Mouse (Mus musculus): ENCODE results near the gene Gm45799. TPM values are rescaled to one million over a fixed set of nuclear protein-coding genes. Genes with fewer than 3 reads are reported as not detected.

Gene Gm45799
- polyA plus RNA-seq, 1 experiment from 2014 or later = 34.2 TPM

GRCm38 (mm10) chr7:105641936-105642335 is 1.6 kb downstream of the Gm45799 start:
- peak overlapping the region; percentile 85 for H3K9ac ChIP-seq
- peaks cover 30% of the 10 kb centered on the region for H3K4me1 ChIP-seq (replicated peaks)
- no peaks in the 10 kb centered on the region for H3K27me3 ChIP-seq
- H3K4me3 ChIP-seq (replicated peaks) = peak overlapping the region; percentile 81
- 0 out of 2 replicates have a peak overlapping the region, but pooled peaks have one; percentile 19 for H3K27ac ChIP-seq
- ATAC-seq (ENCODE audit: low read depth) (no peak), DNase-seq (no peak)
- 58% methylated on average over 3 of the region's 3 CpGs for WGBS (ENCODE audit: insufficient replicate concordance)
- peak overlapping the region; percentile 81 for H3K4me2 ChIP-seq
- H3K9me3 ChIP-seq (replicated peaks) = no peaks in the 10 kb centered on the region
- peaks cover 27% of the 10 kb centered on the region for H3K36me3 ChIP-seq

DNA sequence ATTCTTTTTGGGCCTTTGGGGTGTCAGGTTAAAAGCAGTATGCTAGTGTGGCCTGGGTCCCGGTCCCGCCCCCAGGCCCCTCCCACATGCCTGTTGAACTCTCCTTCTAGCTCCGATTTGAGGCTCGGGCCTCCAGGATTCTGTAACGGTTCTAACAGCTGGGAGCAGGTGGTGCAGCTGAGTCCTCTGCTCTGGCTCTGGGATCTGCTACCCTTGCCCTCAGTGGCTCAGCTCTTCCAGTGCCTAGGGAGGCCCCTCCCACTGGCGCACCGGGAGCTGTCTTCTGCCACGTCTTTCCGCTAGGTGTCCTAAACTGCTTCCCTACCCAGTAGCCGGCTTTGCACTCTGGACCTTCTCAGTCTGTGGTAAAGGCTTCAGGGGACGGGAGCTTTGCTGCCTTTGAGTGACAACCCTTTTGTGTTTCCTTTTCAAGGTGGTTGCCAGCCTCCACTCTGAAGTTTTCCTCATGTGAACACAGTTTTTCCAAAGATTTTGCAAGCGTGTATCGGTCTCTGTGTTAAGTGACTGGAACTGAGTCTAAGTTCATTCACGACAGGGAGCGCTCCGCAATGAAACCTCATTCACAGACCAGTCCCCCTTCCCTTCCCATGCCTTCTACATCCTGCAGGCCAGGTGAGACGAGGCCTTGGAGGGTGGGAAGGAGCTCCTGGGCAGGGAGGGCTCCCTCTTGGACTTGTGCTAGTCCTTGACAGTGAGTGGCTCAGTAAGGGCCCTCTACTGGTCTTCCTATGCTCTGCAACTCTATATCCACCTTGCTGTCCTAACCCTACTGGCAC is 10.5 kb downstream of the Gm45799 start, which contains the start of gene Dnhd1:
TSS of gene Dnhd1 (plus strand) at position 189 of the 797 bp plus-strand sequence.
- peak within 1 kb of the TSS; percentile 14; the same call in 1 of the 2 replicates for H3K27ac ChIP-seq
- H3K4me1 ChIP-seq (replicated peaks) = peaks cover 16% of the 10 kb centered on the region
- H3K9ac ChIP-seq = peak within 1 kb of the TSS; percentile 56
- H3K36me3 ChIP-seq = peaks cover 3% of the 10 kb centered on the region; the same call in 1 of the 2 replicates
- H3K4me2 ChIP-seq = peak within 1 kb of the TSS; percentile 74
- H3K9me3 ChIP-seq (replicated peaks) = no peaks in the 10 kb centered on the region
- DNase-seq (peak; percentile 75), ATAC-seq (ENCODE audit: low read depth) (peak; percentile 96)
- peak within 1 kb of the TSS; percentile 54 for H3K4me3 ChIP-seq (replicated peaks)
- 2% methylated on average over 17 of the region's 17 CpGs for WGBS (ENCODE audit: insufficient replicate concordance)
- no peaks in the 10 kb centered on the region for H3K27me3 ChIP-seq

- DNase-seq (no peak), ATAC-seq (ENCODE audit: low read depth) (no peak)
- Histone ChIP-seq H3K4me3 (replicated peaks) (no peak overlapping the region), H3K9ac (no peak overlapping the region), H3K27ac (no peak overlapping the region), H3K4me1 (replicated peaks) (no peaks in the 10 kb centered on the region), H3K9me3 (replicated peaks) (no peaks in the 10 kb centered on the region), H3K27me3 (no peaks in the 10 kb centered on the region), H3K36me3 (no peaks in the 10 kb centered on the region), H3K4me2 (no peak overlapping the region)
- 32% methylated on average over 13 of the region's 13 CpGs for WGBS (ENCODE audit: insufficient replicate concordance)
Measured at GRCm38 (mm10) chr7:105685541-105686197, 45.3 kb downstream of the Gm45799 start.

GRCm38 (mm10) chr7:105690875-105691274 is 50.5 kb downstream of the Gm45799 start:
- ATAC-seq (ENCODE audit: low read depth) = no peak

DNA sequence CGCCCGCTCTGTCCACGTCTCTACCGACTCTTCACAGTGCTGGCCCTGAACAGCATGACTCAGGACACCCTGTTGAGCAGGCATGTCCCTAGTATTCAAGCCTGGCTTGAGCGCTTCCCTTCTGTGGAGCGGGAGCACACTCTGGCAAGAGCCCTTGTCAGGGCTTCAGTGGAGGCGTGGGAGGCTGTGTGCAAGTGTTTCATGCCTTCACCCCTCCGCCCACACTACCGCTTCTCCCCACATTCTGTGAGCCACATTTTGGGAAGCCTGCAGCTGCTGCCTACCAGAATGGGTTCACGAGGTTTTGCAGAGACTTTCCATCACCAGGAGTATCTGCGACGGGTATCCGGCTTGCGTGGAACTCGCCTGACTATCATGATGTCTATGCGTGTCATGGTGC is 62.8 kb downstream of the Gm45799 start:
- 74% methylated on average over 16 of the region's 16 CpGs for WGBS (ENCODE audit: insufficient replicate concordance)
- H3K4me2 ChIP-seq = no peak overlapping the region
- ATAC-seq (ENCODE audit: low read depth) = no peak

More at GRCm38 (mm10) chr7:105690875-105691274, 50.5 kb downstream of the Gm45799 start:
- Histone ChIP-seq H3K4me3 (replicated peaks) (no peak overlapping the region), H3K4me2 (no peak overlapping the region), H3K27me3 (no peaks in the 10 kb centered on the region), H3K27ac (no peak overlapping the region), H3K36me3 (no peaks in the 10 kb centered on the region), H3K9me3 (replicated peaks) (no peaks in the 10 kb centered on the region), H3K9ac (no peak overlapping the region), H3K4me1 (replicated peaks) (no peaks in the 10 kb centered on the region)
- 9% methylated on average over 1 of the region's 1 CpGs for WGBS (ENCODE audit: insufficient replicate concordance)
- DNase-seq = no peak

GRCm38 (mm10) chr7:105703816-105704215 is 63.5 kb downstream of the Gm45799 start:
- Histone ChIP-seq H3K27ac (no peak overlapping the region), H3K36me3 (no peaks in the 10 kb centered on the region), H3K9ac (no peak overlapping the region), H3K4me1 (replicated peaks) (no peaks in the 10 kb centered on the region), H3K9me3 (replicated peaks) (no peaks in the 10 kb centered on the region), H3K4me3 (replicated peaks) (no peak overlapping the region), H3K4me2 (no peak overlapping the region), H3K27me3 (no peaks in the 10 kb centered on the region)
- ATAC-seq (ENCODE audit: low read depth) (no peak), DNase-seq (no peak)
- 67% methylated on average over 4 of the region's 4 CpGs for WGBS (ENCODE audit: insufficient replicate concordance)

More for the DNA sequence above, 62.8 kb downstream of the Gm45799 start:
- no peak for DNase-seq
- no peaks in the 10 kb centered on the region for H3K27me3 ChIP-seq
- H3K36me3 ChIP-seq = no peaks in the 10 kb centered on the region
- no peak overlapping the region for H3K27ac ChIP-seq
- no peaks in the 10 kb centered on the region for H3K4me1 ChIP-seq (replicated peaks)
- H3K9ac ChIP-seq = no peak overlapping the region
- H3K4me3 ChIP-seq (replicated peaks) = no peak overlapping the region
- H3K9me3 ChIP-seq (replicated peaks) = no peaks in the 10 kb centered on the region

DNA sequence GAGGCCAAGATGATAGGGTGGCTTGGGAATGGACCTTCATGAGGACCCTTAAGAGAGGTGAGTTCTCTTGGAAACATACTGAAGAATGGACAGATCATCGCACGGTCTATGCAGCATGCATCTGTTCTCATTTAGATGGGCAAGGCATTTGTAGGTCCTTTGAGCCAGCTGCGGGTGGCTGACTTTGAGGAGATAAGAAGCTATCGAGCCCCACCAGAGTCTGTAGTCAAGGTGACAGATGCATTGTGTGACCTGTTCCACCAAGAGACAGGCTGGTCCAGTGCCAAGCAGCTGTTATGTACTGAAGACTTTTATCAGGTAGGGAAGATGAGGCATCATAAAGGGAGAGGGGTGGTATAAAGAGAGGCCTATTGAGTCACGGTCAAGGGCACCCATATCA is 68.4 kb downstream of the Gm45799 start:
- no peaks in the 10 kb centered on the region for H3K27me3 ChIP-seq
- no peak overlapping the region for H3K4me3 ChIP-seq (replicated peaks)
- peak; percentile 87 for ATAC-seq (ENCODE audit: low read depth)
- H3K36me3 ChIP-seq = no peaks in the 10 kb centered on the region
- H3K4me1 ChIP-seq (replicated peaks) = no peaks in the 10 kb centered on the region
- 62% methylated on average over 5 of the region's 5 CpGs for WGBS (ENCODE audit: insufficient replicate concordance)
- H3K4me2 ChIP-seq = no peak overlapping the region
- no peaks in the 10 kb centered on the region for H3K9me3 ChIP-seq (replicated peaks)
- no peak overlapping the region for H3K27ac ChIP-seq
- no peak overlapping the region for H3K9ac ChIP-seq
- no peak for DNase-seq

- DNase-seq = no peak
- Histone ChIP-seq H3K36me3 (no peaks in the 10 kb centered on the region), H3K9ac (no peak overlapping the region), H3K9me3 (replicated peaks) (no peaks in the 10 kb centered on the region), H3K4me2 (no peak overlapping the region), H3K27ac (no peak overlapping the region), H3K4me1 (replicated peaks) (no peaks in the 10 kb centered on the region), H3K4me3 (replicated peaks) (no peak overlapping the region), H3K27me3 (no peaks in the 10 kb centered on the region)
- no peak for ATAC-seq (ENCODE audit: low read depth)
- WGBS (ENCODE audit: insufficient replicate concordance) = 48% methylated on average over 3 of the region's 3 CpGs
Measured at GRCm38 (mm10) chr7:105715366-105715765, 75.0 kb downstream of the Gm45799 start.

DNA sequence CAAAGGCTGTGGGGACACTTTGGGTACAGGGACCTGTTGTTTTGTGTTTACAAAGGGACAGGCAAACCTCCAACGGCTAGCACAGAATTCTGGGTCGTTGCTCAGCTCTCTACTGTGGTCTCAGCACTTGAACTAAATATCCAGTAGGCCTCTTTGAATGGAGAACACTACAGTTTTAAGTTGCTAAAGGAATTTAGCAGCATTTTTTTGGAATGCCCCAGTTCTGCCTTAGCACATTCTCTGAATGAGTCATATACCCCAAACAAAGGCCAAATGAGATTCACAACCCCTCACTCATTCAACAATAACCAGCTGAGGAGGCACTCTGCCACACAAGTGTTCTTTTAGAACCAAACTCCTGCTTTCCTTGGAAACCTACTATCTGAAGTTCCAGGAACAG is 81.6 kb downstream of the Gm45799 start:
- no peak overlapping the region for H3K4me2 ChIP-seq
- no peaks in the 10 kb centered on the region for H3K4me1 ChIP-seq (replicated peaks)
- H3K36me3 ChIP-seq = no peaks in the 10 kb centered on the region
- DNase-seq = no peak
- no peak overlapping the region for H3K27ac ChIP-seq
- ATAC-seq (ENCODE audit: low read depth) = no peak
- no peak overlapping the region for H3K9ac ChIP-seq
- no peaks in the 10 kb centered on the region for H3K9me3 ChIP-seq (replicated peaks)
- 48% methylated on average over 2 of the region's 2 CpGs for WGBS (ENCODE audit: insufficient replicate concordance)
- H3K4me3 ChIP-seq (replicated peaks) = no peak overlapping the region
- H3K27me3 ChIP-seq = no peaks in the 10 kb centered on the region

DNA sequence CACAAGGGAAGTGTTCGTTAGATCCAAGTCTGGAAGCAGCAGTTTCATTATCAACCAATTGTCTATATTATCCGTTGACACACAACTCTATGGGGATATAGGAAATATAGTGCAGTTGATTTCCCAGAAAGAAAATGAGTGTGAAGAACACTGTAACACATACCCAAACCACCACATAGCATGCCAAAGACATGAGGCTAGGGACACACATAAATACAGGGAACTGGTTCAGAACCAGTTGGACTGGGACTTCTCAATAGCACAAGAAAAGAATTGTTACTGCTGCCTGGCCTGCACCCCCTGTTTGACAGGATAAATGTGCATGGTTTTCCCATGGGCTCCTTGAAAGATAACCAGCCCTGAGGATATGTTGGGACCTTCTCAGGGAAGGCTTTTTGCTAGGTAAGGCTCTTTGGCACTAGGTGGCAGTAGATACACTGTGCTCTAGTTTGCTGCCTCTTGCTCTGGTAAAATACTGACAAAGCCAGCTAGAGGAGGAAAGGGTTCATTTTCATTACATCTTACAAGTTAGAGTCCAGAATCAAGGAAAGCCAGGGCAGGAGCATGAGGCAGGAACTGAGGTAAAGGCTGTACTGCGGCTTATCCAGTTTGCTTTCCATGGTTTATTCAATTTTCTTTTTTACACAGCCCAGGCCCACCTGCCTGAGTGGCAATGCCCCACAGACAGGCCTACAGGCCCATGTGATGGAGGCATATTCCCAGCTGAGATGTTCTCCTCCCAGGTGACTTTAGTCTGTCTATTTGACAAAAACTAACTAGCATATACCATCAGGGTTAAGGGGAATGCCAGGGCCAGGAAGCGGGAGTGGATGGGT is 86.0 kb downstream of the Gm45799 start:
- Histone ChIP-seq H3K27me3 (no peaks in the 10 kb centered on the region), H3K9me3 (replicated peaks) (no peaks in the 10 kb centered on the region), H3K27ac (no peak overlapping the region), H3K9ac (no peak overlapping the region), H3K4me1 (replicated peaks) (no peaks in the 10 kb centered on the region), H3K36me3 (peaks cover 27% of the 10 kb centered on the region), H3K4me2 (no peak overlapping the region), H3K4me3 (replicated peaks) (no peak overlapping the region)
- DNase-seq = peak; percentile 29
- WGBS (ENCODE audit: insufficient replicate concordance) = 71% methylated on average over 4 of the region's 4 CpGs
- ATAC-seq (ENCODE audit: low read depth) = peak; percentile 76

GRCm38 (mm10) chr7:105726980-105727325 is 86.6 kb downstream of the Gm45799 start:
- no peak for DNase-seq
- WGBS (ENCODE audit: insufficient replicate concordance) = 60% methylated on average over 4 of the region's 4 CpGs
- no peak overlapping the region for H3K4me3 ChIP-seq (replicated peaks)

More at GRCm38 (mm10) chr7:105726980-105727325, 86.6 kb downstream of the Gm45799 start:
- Histone ChIP-seq H3K36me3 (peaks cover 33% of the 10 kb centered on the region), H3K4me1 (replicated peaks) (no peaks in the 10 kb centered on the region), H3K9me3 (replicated peaks) (no peaks in the 10 kb centered on the region), H3K27ac (no peak overlapping the region), H3K4me2 (no peak overlapping the region), H3K9ac (no peak overlapping the region), H3K27me3 (no peaks in the 10 kb centered on the region)
- ATAC-seq (ENCODE audit: low read depth) = no peak
